Mouse (Mus musculus): ENCODE measurements around the gene Fxyd3.

Fxyd3 gene

GRCm38 (mm10) chr7:31070324-31070723 lies 6.2 kb downstream of the Fxyd3 start:
- no peak for DNase-seq

DNA sequence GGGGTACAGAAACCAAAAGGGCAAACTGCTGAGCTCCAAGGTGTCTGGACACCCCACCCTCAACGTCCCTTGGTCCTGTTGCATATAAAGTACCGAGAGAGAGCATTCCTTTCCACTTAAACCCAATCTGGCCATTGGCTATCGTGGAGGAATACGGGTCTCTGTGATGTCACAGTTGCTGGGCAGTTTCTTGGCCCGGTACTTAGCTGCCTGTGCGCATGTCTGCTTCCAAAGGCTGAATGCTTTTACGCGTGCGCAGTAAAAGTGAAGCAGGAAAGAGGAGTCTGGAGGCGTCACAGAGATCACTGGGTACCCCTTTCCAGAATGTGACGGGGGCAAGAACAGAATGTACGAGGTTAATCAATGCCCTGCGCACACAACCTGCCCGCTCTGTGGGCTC lies 7.0 kb downstream of the Fxyd3 start:
- DNase-seq = no peak

- DNase-seq = peak; percentile 37
Observed at GRCm38 (mm10) chr7:31067836-31068235, 8.7 kb downstream of the Fxyd3 start.

GRCm38 (mm10) chr7:31063074-31063560 lies 13.4 kb downstream of the Fxyd3 start:
- DNase-seq = no peak

DNA sequence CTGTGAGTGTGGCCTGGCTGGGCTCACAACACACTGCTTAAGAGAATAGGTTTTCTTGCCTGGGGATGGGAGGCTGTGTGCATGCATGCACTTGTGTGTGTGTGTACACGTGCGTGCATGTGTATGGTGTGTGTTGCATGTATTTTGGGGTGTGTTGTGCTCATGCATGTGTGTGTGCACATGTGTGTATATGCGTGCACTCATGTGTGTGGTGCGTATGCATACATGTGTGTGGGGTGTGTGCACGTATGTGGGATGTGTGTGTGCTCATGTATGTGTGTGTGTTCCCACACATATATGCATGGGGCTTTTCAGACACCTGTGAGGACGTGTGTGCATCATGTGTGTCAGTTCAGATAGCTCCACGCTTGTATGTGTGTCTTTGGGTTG lies 15.9 kb downstream of the Fxyd3 start:
- no peak for DNase-seq

GRCm38 (mm10) chr7:31059919-31060620 lies 16.4 kb downstream of the Fxyd3 start:
- DNase-seq = no peak

- peak; percentile 69 for DNase-seq
Observed at GRCm38 (mm10) chr7:31059108-31059507, 17.4 kb downstream of the Fxyd3 start, which contains the start of gene Lgi4. Gene Lgi4 (plus strand): TSS chr7:31059342.

DNA sequence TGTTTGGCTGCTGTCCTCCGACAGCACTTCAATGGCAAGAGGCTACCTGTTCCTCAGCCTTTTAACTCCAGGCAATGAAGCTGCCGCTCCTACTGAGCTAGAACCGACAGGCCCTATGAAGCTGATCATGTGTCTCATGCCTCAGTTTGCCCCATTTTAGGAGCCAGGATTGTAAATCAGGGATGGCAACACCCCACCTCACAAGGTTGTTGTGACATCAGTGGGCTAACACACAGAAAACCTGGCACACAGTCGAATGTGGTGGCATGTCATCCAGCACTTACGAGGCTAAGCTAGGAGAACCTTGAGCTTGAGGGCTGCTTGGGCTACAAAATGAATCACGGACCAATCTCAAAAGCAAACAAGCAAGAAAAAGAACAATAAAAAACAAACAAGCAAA lies 18.3 kb downstream of the Fxyd3 start:
- no peak for DNase-seq

DNA sequence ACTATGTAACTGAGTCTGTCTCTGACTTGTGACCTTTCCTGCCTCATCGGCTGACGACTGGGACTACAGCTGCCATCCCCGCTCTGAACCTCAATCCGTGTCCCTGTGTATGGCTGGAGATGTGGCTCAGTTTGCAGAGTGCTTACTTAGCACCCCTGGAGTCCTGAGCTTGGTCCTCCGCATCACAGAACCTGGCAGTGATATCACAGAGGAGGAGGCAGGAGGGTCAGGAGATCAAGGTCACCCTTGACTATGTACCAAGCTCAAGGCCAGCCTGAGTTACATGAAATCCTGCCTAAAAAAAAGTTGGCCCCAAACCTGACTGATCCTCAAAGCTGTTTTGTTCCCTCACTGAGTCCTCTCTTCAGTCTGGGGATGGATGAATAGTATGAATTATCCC lies 18.8 kb downstream of the Fxyd3 start:
- no peak for DNase-seq

- DNase-seq = no peak
Observed at GRCm38 (mm10) chr7:31057071-31057470, 19.4 kb downstream of the Fxyd3 start, which contains the start of gene Fxyd1. Gene Fxyd1 (minus strand): TSS chr7:31057199.

DNA sequence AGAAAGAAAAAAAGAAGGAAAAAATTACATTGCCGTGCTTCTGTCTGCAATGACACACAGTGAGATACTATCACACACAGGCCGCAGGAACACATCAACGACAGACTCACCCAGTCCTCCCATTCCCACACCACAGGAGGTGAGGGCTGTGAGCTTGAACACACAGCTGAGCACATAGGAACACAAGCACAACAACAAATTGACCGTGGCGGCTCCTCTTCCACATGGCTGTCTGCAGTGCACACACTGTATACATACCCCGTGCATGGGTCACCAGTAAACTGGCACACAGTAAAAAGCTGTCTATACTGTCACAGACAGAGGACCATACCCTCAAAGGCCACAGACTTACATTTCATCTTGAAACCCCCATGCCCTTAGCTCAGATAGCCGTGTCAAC lies 20.1 kb downstream of the Fxyd3 start:
- DNase-seq = no peak

- DNase-seq = no peak
Observed at GRCm38 (mm10) chr7:31055883-31056282, 20.6 kb downstream of the Fxyd3 start.

GRCm38 (mm10) chr7:31055354-31055824 lies 21.1 kb downstream of the Fxyd3 start:
- peak; percentile 62 for DNase-seq

DNA sequence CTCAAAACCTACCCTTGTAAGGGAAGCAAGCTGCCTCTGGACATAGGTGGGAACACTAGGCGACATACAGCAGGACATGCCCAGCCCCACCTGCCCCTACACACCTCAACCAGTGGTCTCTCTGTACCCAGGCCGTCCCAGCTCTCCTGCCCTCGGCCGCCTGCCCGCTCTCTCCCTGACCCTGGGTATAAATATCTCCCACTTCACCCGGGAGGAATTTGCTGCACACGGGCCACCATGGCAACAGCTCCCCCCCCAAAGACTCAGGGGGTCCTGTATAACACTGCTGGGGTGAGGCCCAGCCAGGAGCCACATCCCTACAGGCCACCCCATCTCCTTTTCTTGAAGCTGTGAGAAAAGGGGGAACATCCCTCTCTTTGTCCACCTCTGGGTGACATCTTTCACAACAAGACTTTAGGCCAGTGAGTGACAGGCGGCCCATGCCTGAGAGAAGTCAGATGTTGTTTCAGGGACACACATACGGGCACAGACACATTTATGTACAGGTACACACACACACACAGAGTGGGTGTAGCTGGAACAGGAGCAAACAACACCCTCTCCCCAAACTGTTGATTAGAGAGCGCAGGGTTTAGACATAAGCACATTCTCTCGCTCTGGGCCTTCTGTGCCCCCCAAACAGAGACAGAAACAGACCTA lies 21.7 kb downstream of the Fxyd3 start:
- DNase-seq = no peak

- DNase-seq = no peak
Observed at GRCm38 (mm10) chr7:31053882-31054447, 22.5 kb downstream of the Fxyd3 start.

- peak; percentile 48 for DNase-seq
Observed at GRCm38 (mm10) chr7:31052636-31053434, 23.7 kb downstream of the Fxyd3 start.

DNA sequence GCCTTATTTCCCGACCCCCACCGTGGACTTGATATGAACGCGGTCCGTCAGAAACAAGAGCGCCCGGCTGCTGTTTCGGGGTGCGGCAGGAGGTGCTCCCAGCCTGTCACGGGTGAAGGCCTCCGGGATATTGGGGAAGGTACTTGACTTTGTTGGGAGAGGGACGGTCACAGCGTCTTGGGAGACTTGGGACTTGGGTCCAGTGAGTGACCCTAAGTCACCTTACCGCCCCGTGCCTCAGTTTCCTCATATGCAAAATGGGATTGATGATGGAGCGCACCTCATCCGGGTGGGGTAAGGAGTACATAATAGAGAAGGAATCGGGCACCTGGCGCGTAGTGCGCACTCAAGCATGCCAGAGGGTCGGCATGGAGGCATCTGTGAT lies 24.3 kb downstream of the Fxyd3 start:
- no peak for DNase-seq

DNA sequence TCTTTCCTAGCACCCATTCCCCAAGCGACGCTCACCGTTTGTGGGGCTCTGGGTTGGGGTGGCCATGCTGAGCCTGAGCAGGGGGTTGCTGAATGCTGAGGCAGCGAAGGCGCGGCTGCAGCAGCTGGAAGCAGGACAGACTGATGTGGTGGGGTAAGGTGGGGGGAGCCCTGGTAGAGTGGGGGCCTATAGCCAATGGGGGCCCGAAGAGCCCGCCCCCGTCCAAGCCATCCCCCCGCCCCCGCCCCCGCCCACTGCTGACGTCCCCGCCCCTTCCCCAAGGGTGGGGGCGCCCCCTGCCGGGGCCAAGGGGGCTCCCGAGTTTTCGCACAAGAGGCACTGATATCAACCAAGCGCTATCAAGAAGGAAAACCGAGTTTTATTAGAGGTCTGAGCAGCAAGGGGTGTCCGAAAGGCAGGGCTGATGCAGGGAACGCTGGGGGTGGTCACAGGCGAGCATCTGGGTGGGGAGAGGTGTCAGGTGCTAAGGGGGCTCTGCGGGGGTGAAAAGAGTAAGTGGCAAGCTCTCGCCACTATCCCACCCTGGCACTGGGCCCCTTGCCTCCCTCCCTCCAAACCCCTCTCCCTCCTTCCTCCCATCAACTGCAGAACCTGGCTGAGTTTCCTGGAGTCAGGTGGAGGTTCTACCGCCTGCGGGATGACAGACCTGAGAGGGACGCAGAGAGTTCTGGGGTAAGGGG lies 25.0 kb downstream of the Fxyd3 start, which contains the start of gene Fxyd7:
TSS of gene Fxyd7 (minus strand) at position 147 of the 701 bp plus-strand sequence.
- peak; percentile 42 for DNase-seq

- DNase-seq = peak; percentile 56
Observed at GRCm38 (mm10) chr7:31050921-31051320, 25.6 kb downstream of the Fxyd3 start.

DNA sequence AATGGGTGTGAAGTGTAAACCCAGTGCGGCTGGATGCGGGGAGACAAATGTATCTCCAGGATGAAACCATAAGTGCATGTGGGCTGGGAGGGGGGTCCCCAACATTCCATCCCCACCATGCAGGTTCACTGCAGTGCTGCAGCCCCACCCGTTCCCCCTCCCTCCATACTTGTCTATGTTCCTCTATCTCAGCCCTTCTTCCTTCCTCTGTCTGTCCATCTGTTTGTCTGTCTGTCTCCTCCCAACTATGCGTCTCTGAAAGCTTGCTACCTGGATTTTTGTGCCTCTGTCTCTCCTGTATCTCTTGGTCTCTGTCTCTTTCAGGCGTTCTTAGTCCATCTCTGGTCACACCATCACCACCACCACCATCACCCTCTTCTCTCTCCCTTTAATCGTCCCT lies 26.0 kb downstream of the Fxyd3 start:
- no peak for DNase-seq

DNA sequence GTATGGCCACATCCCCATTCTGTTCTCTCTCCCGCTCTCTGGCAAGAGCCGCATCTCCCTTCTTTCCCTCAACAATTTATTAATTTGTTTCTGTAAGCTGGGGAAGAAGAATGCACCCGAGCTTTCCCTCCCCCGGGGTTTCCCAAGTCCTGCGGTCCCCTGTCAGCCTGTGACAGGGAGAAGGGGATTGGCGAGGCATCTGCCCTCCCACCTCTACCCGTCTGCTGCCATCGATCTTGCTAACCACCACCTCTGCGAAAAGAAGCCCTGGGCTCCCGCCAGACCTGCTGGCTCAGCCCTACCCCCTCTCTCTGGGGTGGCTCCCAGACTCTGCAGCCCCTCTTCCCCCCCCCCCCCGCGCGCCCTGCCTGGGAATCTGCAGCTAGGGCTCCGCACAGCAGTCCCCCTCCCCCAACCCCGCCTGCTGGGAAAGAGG lies 26.6 kb downstream of the Fxyd3 start:
- DNase-seq = peak; percentile 63

Data from right cerebral cortex, postnatal 4 days (tissue).